Mouse (Mus musculus): ENCODE data around the gene Ephx1. TPM values are rescaled to one million over a fixed set of nuclear protein-coding genes. Genes with fewer than 3 reads are reported as not detected.

Ephx1 gene
- polyA plus RNA-seq (2015; fragmentation: Nextera tagmentation; extraction: Ambion mirVana), result 3.5 and 3.7 TPM in 2 replicates

GRCm38 (mm10) chr1:181020756-181021487 lies at the start of gene Ephx1:
Gene Ephx1, minus strand, starts transcription at chr1:181020904.
- 40% methylated on average over 5 of the region's 5 CpGs for WGBS (ENCODE audit: insufficient replicate concordance)
- no peak for DNase-seq
- H3K4me3 ChIP-seq (replicated peaks), result no peak within 1 kb of the TSS
- peaks cover 37% of the 10 kb centered on the region for H3K27me3 ChIP-seq
- no peaks in the 10 kb centered on the region for H3K9me3 ChIP-seq (replicated peaks)
- ATAC-seq (ENCODE audit: low read depth), result peak; percentile 35
- H3K27ac ChIP-seq, result no peak within 1 kb of the TSS
- H3K36me3 ChIP-seq, result no peaks in the 10 kb centered on the region
- no peak within 1 kb of the TSS for H3K4me2 ChIP-seq
- H3K9ac ChIP-seq, result no peak within 1 kb of the TSS
- H3K4me1 ChIP-seq (replicated peaks), result peaks cover 32% of the 10 kb centered on the region

- Histone ChIP-seq H3K27ac (no peak overlapping the region), H3K4me1 (replicated peaks) (0 out of 2 replicates have a peak, but pooled peaks cover 4% of the 10 kb centered on the region), H3K4me3 (replicated peaks) (no peak overlapping the region), H3K36me3 (no peaks in the 10 kb centered on the region), H3K4me2 (no peak overlapping the region), H3K27me3 (peaks cover 7% of the 10 kb centered on the region; the same call in 1 of the 2 replicates), H3K9me3 (replicated peaks) (no peaks in the 10 kb centered on the region), H3K9ac (no peak overlapping the region)
- DNase-seq (no peak), ATAC-seq (ENCODE audit: low read depth) (no peak)
- WGBS (ENCODE audit: insufficient replicate concordance), result 57% methylated on average over 11 of the region's 11 CpGs
These were observed 49.0 kb upstream of the Ephx1 start for GRCm38 (mm10) chr1:181069671-181070070.

DNA sequence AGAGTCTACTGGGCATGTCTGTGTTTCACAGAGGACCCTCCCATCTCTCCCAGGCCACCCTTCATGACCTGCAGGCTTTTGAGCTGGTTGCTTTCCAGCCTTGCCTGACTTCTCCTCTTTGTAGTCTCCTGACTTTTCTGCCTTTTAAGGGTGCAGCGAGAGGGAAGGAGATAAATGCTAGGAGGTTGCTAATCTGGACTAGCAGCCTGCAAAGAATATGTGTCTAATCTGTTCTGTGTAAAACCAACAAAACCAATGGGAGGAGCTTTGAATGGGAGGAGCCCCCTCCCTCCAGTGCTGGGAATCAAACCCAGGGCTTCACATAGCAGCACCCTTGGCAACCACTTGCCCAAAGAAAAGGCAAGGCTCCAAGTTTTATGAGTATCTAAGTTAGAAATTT lies 47.6 kb upstream of the Ephx1 start:
- ATAC-seq (ENCODE audit: low read depth), result 0 out of 2 replicates have a peak, but pooled peaks have one; percentile 39
- Histone ChIP-seq H3K4me1 (replicated peaks) (0 out of 2 replicates have a peak, but pooled peaks cover 4% of the 10 kb centered on the region), H3K27me3 (peaks cover 7% of the 10 kb centered on the region; the same call in 1 of the 2 replicates), H3K4me3 (replicated peaks) (no peak overlapping the region), H3K36me3 (no peaks in the 10 kb centered on the region), H3K4me2 (no peak overlapping the region), H3K9ac (no peak overlapping the region), H3K27ac (no peak overlapping the region), H3K9me3 (replicated peaks) (no peaks in the 10 kb centered on the region)
- no peak for DNase-seq
- 29% methylated on average over 1 of the region's 1 CpGs for WGBS (ENCODE audit: insufficient replicate concordance)

DNA sequence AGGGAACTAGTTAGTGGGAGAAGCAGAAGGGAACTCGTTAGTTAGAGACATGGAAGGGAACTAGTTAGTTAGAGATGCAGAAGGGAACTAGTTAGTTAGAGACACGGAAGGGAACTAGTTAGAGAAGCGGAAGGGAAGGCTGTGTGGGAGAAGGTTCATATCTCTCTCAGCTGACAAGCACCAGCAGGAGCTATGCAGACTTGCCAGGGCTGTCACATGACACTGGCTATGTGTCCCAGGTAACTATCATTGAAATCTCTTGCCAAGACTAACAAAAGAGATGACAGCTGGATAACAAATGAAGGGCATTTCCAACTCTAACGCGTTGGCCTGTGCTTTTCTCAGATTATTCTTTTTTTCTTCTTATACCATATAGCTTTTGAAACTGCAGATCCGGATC lies 43.9 kb upstream of the Ephx1 start:
- Histone ChIP-seq H3K4me2 (no peak overlapping the region), H3K9ac (no peak overlapping the region), H3K9me3 (replicated peaks) (no peaks in the 10 kb centered on the region), H3K36me3 (no peaks in the 10 kb centered on the region), H3K27ac (no peak overlapping the region), H3K4me3 (replicated peaks) (no peak overlapping the region), H3K4me1 (replicated peaks) (0 out of 2 replicates have a peak, but pooled peaks cover 4% of the 10 kb centered on the region), H3K27me3 (no peaks in the 10 kb centered on the region)
- WGBS (ENCODE audit: insufficient replicate concordance), result 74% methylated on average over 6 of the region's 6 CpGs
- ATAC-seq (ENCODE audit: low read depth) (no peak), DNase-seq (no peak)

GRCm38 (mm10) chr1:181063991-181064390 lies 43.3 kb upstream of the Ephx1 start:
- Histone ChIP-seq H3K36me3 (no peaks in the 10 kb centered on the region), H3K4me1 (replicated peaks) (0 out of 2 replicates have a peak, but pooled peaks cover 4% of the 10 kb centered on the region), H3K4me2 (no peak overlapping the region), H3K27me3 (0 out of 2 replicates have a peak, but pooled peaks cover 3% of the 10 kb centered on the region), H3K27ac (no peak overlapping the region), H3K9me3 (replicated peaks) (no peaks in the 10 kb centered on the region), H3K9ac (no peak overlapping the region), H3K4me3 (replicated peaks) (no peak overlapping the region)
- no peak for DNase-seq
- WGBS (ENCODE audit: insufficient replicate concordance), result 57% methylated on average over 2 of the region's 2 CpGs
- ATAC-seq (ENCODE audit: low read depth), result no peak

- Histone ChIP-seq H3K4me3 (replicated peaks) (no peak overlapping the region), H3K4me1 (replicated peaks) (no peaks in the 10 kb centered on the region), H3K27ac (no peak overlapping the region), H3K36me3 (no peaks in the 10 kb centered on the region), H3K4me2 (no peak overlapping the region), H3K9ac (no peak overlapping the region), H3K27me3 (0 out of 2 replicates have a peak, but pooled peaks cover 3% of the 10 kb centered on the region), H3K9me3 (replicated peaks) (no peaks in the 10 kb centered on the region)
- ATAC-seq (ENCODE audit: low read depth) (no peak), DNase-seq (no peak)
- 51% methylated on average over 3 of the region's 3 CpGs for WGBS (ENCODE audit: insufficient replicate concordance)
These were observed 41.2 kb upstream of the Ephx1 start for GRCm38 (mm10) chr1:181061784-181062485.

DNA sequence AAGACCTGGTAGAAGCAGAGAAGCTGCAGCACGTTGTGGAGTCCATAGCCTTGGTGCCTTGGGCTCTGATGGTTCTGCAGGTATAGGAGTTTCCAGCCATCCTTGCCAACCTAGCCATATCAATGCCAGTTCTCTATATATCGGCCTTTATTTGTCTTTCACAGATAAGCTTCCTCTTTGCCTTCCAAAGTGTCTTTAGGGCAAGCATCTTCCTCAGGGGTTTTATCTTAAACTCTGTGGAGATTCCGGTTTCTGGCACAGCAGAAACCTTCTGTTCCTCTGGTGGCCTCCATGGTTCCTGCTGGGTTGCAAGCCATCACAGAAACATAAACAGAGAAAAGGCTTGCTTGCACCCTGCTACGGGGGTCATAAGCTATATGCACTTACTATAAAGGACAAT lies 32.2 kb upstream of the Ephx1 start:
- H3K27ac ChIP-seq, result no peak overlapping the region
- H3K9me3 ChIP-seq (replicated peaks), result no peaks in the 10 kb centered on the region
- no peaks in the 10 kb centered on the region for H3K4me1 ChIP-seq (replicated peaks)
- no peak overlapping the region for H3K4me2 ChIP-seq
- ATAC-seq (ENCODE audit: low read depth), result no peak
- WGBS (ENCODE audit: insufficient replicate concordance), result 45% methylated on average over 4 of the region's 4 CpGs
- H3K36me3 ChIP-seq, result no peaks in the 10 kb centered on the region
- no peaks in the 10 kb centered on the region for H3K27me3 ChIP-seq
- H3K4me3 ChIP-seq (replicated peaks), result no peak overlapping the region
- H3K9ac ChIP-seq, result no peak overlapping the region
- DNase-seq, result no peak

DNA sequence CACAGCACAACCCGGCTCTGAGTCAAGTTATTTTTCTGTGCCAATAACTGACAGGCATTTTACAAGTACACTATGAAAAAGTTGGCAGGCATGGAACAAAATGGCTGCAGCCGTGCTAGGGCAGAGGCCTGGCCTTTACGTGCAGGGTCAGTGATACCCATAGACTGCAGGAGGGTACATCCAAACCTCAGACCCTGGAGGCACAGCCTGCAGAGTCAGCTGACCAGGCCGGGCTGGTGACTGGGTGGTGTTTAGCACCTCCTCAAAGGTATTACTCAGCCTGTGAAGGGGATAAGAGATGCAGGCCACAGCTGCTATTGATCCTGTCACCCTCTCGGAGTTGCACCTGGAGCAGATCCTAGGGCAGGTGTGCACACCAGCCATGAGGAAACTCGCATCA lies 30.2 kb upstream of the Ephx1 start, which contains the start of gene 9130409I23Rik:
Gene 9130409I23Rik (plus strand): TSS at position 301 of the 400 bp plus-strand sequence.
- DNase-seq, result no peak
- Histone ChIP-seq H3K9me3 (replicated peaks) (no peaks in the 10 kb centered on the region), H3K36me3 (no peaks in the 10 kb centered on the region), H3K4me3 (replicated peaks) (no peak within 1 kb of the TSS), H3K27me3 (no peaks in the 10 kb centered on the region), H3K9ac (no peak within 1 kb of the TSS), H3K4me2 (no peak within 1 kb of the TSS), H3K4me1 (replicated peaks) (no peaks in the 10 kb centered on the region), H3K27ac (no peak within 1 kb of the TSS)
- 70% methylated on average over 6 of the region's 6 CpGs for WGBS (ENCODE audit: insufficient replicate concordance)
- no peak for ATAC-seq (ENCODE audit: low read depth)

GRCm38 (mm10) chr1:181049328-181049842 lies 28.7 kb upstream of the Ephx1 start:
- Histone ChIP-seq H3K27ac (no peak overlapping the region), H3K4me2 (no peak overlapping the region), H3K9ac (no peak overlapping the region), H3K4me1 (replicated peaks) (no peaks in the 10 kb centered on the region), H3K9me3 (replicated peaks) (no peaks in the 10 kb centered on the region), H3K4me3 (replicated peaks) (no peak overlapping the region), H3K27me3 (0 out of 2 replicates have a peak, but pooled peaks cover 1% of the 10 kb centered on the region), H3K36me3 (no peaks in the 10 kb centered on the region)
- ATAC-seq (ENCODE audit: low read depth), result no peak
- DNase-seq, result no peak

DNA sequence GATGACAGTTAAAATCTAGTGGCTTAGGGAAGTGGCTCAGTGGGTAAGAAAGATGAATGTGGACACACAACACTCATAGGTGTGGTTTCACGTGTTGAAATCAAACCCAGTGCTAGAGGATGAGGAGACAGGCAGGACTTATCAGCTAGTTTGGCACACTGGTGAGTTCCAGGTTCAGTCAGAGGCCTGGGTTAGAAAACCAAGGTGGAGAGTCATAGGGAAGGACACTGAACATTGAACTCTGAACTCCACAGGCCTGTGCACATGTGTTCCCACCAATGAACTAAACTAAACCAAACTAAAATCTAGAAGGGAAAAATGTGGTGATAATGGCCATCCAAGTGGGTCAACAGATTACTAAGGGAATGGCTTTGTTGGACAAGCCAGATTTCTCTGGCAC lies 26.8 kb upstream of the Ephx1 start:
- Histone ChIP-seq H3K9me3 (replicated peaks) (no peaks in the 10 kb centered on the region), H3K4me1 (replicated peaks) (no peaks in the 10 kb centered on the region), H3K4me3 (replicated peaks) (no peak overlapping the region), H3K27me3 (0 out of 2 replicates have a peak, but pooled peaks cover 4% of the 10 kb centered on the region), H3K36me3 (no peaks in the 10 kb centered on the region), H3K4me2 (no peak overlapping the region), H3K9ac (no peak overlapping the region), H3K27ac (no peak overlapping the region)
- no peak for DNase-seq
- no peak for ATAC-seq (ENCODE audit: low read depth)
- WGBS (ENCODE audit: insufficient replicate concordance), result 28% methylated on average over 1 of the region's 1 CpGs

DNA sequence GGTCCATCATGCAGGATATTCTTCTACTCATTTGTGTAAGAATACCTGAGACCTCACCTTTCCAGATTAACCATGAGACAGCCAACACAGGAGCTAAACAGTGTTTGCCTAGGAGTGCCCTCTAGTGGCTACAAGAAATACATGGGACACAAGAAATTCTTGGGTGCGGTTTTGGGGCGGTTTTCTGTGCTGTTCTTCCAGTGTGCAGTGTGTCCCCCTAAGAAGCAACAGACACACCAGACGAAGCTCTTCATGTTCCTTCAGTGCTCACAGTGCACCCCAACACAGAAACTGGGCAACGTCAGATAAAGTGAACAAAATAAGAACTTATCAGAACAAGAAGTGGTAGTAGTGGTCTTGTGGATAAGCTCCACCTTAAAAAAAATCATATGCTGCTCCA lies 18.9 kb upstream of the Ephx1 start:
- peaks cover 18% of the 10 kb centered on the region for H3K4me1 ChIP-seq (replicated peaks)
- no peaks in the 10 kb centered on the region for H3K36me3 ChIP-seq
- WGBS (ENCODE audit: insufficient replicate concordance), result 5% methylated on average over 4 of the region's 4 CpGs
- no peak overlapping the region for H3K9ac ChIP-seq
- peaks cover 18% of the 10 kb centered on the region for H3K27me3 ChIP-seq
- peak; percentile 22 for DNase-seq
- no peak overlapping the region for H3K4me2 ChIP-seq
- no peak overlapping the region for H3K27ac ChIP-seq
- no peaks in the 10 kb centered on the region for H3K9me3 ChIP-seq (replicated peaks)
- ATAC-seq (ENCODE audit: low read depth), result 0 out of 2 replicates have a peak, but pooled peaks have one; percentile 34
- H3K4me3 ChIP-seq (replicated peaks), result no peak overlapping the region

Measured in liver, embryonic 13.5 days (tissue).